Mouse (Mus musculus): Measurements from ENCODE around the gene Kif2a. TPM values are rescaled to one million over a fixed set of nuclear protein-coding genes. Genes with fewer than 3 reads are reported as not detected.

Kif2a gene
- polyA plus RNA-seq (2012; fragmentation: generic; extraction: Trizol), result 21.7 TPM
- long read RNA-seq, experiment 1, full-length matches to known transcripts, result 1 of 10 reads
- long read RNA-seq, experiment 1, partial matches to known transcripts, result 5 of 10 reads
- long read RNA-seq, experiment 1, other reads (novel, unspliced or antisense), result 4 of 10 reads
- long read RNA-seq, experiment 2, full-length matches to known transcripts, result 9 of 34 reads
- long read RNA-seq, experiment 2, partial matches to known transcripts, result 8 of 34 reads
- long read RNA-seq, experiment 2, other reads (novel, unspliced or antisense), result 17 of 34 reads

DNA sequence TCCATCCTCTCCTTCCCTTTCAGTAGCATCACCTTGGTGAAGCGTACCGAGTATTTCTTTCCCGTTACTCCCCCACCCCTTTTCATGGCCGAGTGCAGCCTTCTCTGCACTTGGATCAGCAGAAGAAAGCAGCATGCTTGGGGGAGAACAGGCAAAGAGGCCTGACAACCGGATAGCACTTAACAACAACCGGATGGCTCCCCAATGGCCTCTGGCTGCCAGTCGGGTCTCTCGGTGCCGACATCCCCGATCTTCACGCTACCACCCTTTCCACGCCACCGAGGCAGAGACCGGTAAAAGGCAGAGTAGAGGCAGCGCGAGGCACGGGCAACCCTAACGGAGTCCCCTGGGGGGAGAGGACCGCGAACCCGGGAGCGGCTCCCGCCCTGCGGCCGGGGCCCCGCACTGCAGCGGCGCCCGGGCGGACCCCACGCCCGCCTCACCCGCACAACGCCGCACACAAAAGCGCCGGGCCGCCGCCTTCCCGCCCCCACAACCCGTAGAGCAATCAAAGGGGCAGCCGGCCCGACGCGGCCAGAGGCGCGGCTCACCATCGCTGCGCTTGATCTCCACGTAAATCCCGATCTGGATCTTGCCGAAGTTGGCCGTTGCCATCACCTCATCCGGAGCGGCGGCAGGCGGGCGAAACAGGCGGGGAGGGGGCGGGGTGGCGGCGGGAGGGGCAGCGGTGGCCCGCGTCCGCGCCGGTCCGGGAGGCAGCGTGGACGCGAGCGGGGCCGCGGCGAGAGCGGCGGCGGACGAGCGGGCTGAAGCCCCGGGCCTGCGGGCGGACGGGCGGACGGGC lies at the start of gene Kif2a:
TSS of gene Kif2a (minus strand) at position 666 of the 805 bp plus-strand sequence.
- peaks cover 50% of the 10 kb centered on the region for H3K79me3 ChIP-seq (ENCODE audit: low read depth)
- TF ChIP-seq MYOD1 (IDR thresholded peaks at IDR 0.05; ENCODE audit: control insufficient read depth, insufficient read length, low read depth), result no peak
- no peak for TF ChIP-seq MYOG (IDR thresholded peaks at IDR 0.05; ENCODE audit: control insufficient read depth, extremely low read depth, insufficient read length)
- no peak for TF ChIP-seq CEBPB (IDR thresholded peaks at IDR 0.05; ENCODE audit: low read depth)
- no peak for TF ChIP-seq CTCF (IDR thresholded peaks at IDR 0.05; ENCODE audit: control insufficient read depth, insufficient read depth, insufficient read length)
- no peak for TF ChIP-seq USF1 (IDR thresholded peaks at IDR 0.05; ENCODE audit: low read depth)
- TF ChIP-seq MAX (IDR thresholded peaks at IDR 0.05), result no peak
- TF ChIP-seq FOSL1 (IDR thresholded peaks at IDR 0.05; ENCODE audit: insufficient read depth, low read length, poor library complexity, severe bottlenecking), result no peak
- peak within 1 kb of the TSS; percentile 98 for H3ac ChIP-seq (ENCODE audit: control insufficient read depth, insufficient read length, low read depth)
- no peaks in the 10 kb centered on the region for H3K27me3 ChIP-seq (ENCODE audit: control insufficient read depth, insufficient read depth, insufficient read length)
- H3K79me2 ChIP-seq (ENCODE audit: control insufficient read depth, insufficient read depth), result peaks cover 54% of the 10 kb centered on the region
- H3K36me3 ChIP-seq (ENCODE audit: control insufficient read depth, insufficient read depth), result peaks cover 9% of the 10 kb centered on the region
- peak within 1 kb of the TSS; percentile 48 for H3K4me3 ChIP-seq (ENCODE audit: insufficient read depth, poor library complexity, severe bottlenecking)

DNA sequence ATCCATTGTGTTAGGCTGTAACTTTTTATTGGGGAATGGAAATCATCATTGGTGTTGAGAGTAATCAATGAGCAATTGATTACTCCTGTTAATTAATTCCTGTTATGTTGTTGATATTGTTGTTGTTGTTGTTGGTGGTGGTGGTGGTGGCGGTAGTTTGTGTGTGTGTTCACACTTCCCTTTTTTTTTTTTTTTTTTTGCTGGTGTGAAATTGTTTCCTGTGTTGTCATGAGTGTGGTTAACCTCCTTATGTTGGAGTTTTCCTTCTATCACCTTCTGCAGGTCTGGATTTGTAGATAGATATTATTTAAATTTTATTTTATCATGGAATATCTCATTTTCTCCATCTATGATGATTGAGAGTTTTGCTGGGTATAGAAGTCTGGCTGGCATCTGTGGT lies 47.1 kb upstream of the Kif2a start:
- no peaks in the 10 kb centered on the region for H3K79me3 ChIP-seq (ENCODE audit: low read depth)
- no peaks in the 10 kb centered on the region for H3K36me3 ChIP-seq (ENCODE audit: control insufficient read depth, insufficient read depth)
- TF ChIP-seq MYOG (IDR thresholded peaks at IDR 0.05; ENCODE audit: control insufficient read depth, extremely low read depth, insufficient read length) (no peak), MAX (IDR thresholded peaks at IDR 0.05) (no peak), MYOD1 (IDR thresholded peaks at IDR 0.05; ENCODE audit: control insufficient read depth, insufficient read length, low read depth) (no peak), CEBPB (IDR thresholded peaks at IDR 0.05; ENCODE audit: low read depth) (no peak), CTCF (IDR thresholded peaks at IDR 0.05; ENCODE audit: control insufficient read depth, insufficient read depth, insufficient read length) (no peak), FOSL1 (IDR thresholded peaks at IDR 0.05; ENCODE audit: insufficient read depth, low read length, poor library complexity, severe bottlenecking) (no peak)
- H3K79me2 ChIP-seq (ENCODE audit: control insufficient read depth, insufficient read depth), result no peaks in the 10 kb centered on the region
- no peak overlapping the region for H3ac ChIP-seq (ENCODE audit: control insufficient read depth, insufficient read length, low read depth)
- H3K27me3 ChIP-seq (ENCODE audit: control insufficient read depth, insufficient read depth, insufficient read length), result no peaks in the 10 kb centered on the region
- H3K4me3 ChIP-seq (ENCODE audit: insufficient read depth, poor library complexity, severe bottlenecking), result no peak overlapping the region

GRCm38 (mm10) chr13:107065098-107065855 lies 43.4 kb upstream of the Kif2a start:
- no peaks in the 10 kb centered on the region for H3K36me3 ChIP-seq (ENCODE audit: control insufficient read depth, insufficient read depth)
- H3K79me2 ChIP-seq (ENCODE audit: control insufficient read depth, insufficient read depth), result no peaks in the 10 kb centered on the region
- H3K4me3 ChIP-seq (ENCODE audit: insufficient read depth, poor library complexity, severe bottlenecking), result no peak overlapping the region
- no peaks in the 10 kb centered on the region for H3K27me3 ChIP-seq (ENCODE audit: control insufficient read depth, insufficient read depth, insufficient read length)
- TF ChIP-seq MYOG (IDR thresholded peaks at IDR 0.05; ENCODE audit: control insufficient read depth, extremely low read depth, insufficient read length), result no peak
- no peak for TF ChIP-seq CTCF (IDR thresholded peaks at IDR 0.05; ENCODE audit: control insufficient read depth, insufficient read depth, insufficient read length)
- TF ChIP-seq MYOD1 (IDR thresholded peaks at IDR 0.05; ENCODE audit: control insufficient read depth, insufficient read length, low read depth), result no peak
- no peak for TF ChIP-seq FOSL1 (IDR thresholded peaks at IDR 0.05; ENCODE audit: insufficient read depth, low read length, poor library complexity, severe bottlenecking)
- TF ChIP-seq USF1 (IDR thresholded peaks at IDR 0.05; ENCODE audit: low read depth), result no peak
- no peak for TF ChIP-seq CEBPB (IDR thresholded peaks at IDR 0.05; ENCODE audit: low read depth)
- TF ChIP-seq MAX (IDR thresholded peaks at IDR 0.05), result no peak
- no peaks in the 10 kb centered on the region for H3K79me3 ChIP-seq (ENCODE audit: low read depth)
- no peak overlapping the region for H3ac ChIP-seq (ENCODE audit: control insufficient read depth, insufficient read length, low read depth)

GRCm38 (mm10) chr13:107064263-107064662 lies 42.3 kb upstream of the Kif2a start:
- H3K36me3 ChIP-seq (ENCODE audit: control insufficient read depth, insufficient read depth), result no peaks in the 10 kb centered on the region
- TF ChIP-seq USF1 (IDR thresholded peaks at IDR 0.05; ENCODE audit: low read depth) (no peak), CTCF (IDR thresholded peaks at IDR 0.05; ENCODE audit: control insufficient read depth, insufficient read depth, insufficient read length) (no peak), MYOG (IDR thresholded peaks at IDR 0.05; ENCODE audit: control insufficient read depth, extremely low read depth, insufficient read length) (no peak), FOSL1 (IDR thresholded peaks at IDR 0.05; ENCODE audit: insufficient read depth, low read length, poor library complexity, severe bottlenecking) (no peak), MAX (IDR thresholded peaks at IDR 0.05) (no peak)
- no peaks in the 10 kb centered on the region for H3K79me2 ChIP-seq (ENCODE audit: control insufficient read depth, insufficient read depth)
- H3K27me3 ChIP-seq (ENCODE audit: control insufficient read depth, insufficient read depth, insufficient read length), result no peaks in the 10 kb centered on the region
- H3ac ChIP-seq (ENCODE audit: control insufficient read depth, insufficient read length, low read depth), result no peak overlapping the region
- no peaks in the 10 kb centered on the region for H3K79me3 ChIP-seq (ENCODE audit: low read depth)
- H3K4me3 ChIP-seq (ENCODE audit: insufficient read depth, poor library complexity, severe bottlenecking), result no peak overlapping the region

GRCm38 (mm10) chr13:107063115-107063807 lies 41.3 kb upstream of the Kif2a start:
- H3K79me3 ChIP-seq (ENCODE audit: low read depth), result no peaks in the 10 kb centered on the region
- H3K36me3 ChIP-seq (ENCODE audit: control insufficient read depth, insufficient read depth), result no peaks in the 10 kb centered on the region
- TF ChIP-seq CTCF (IDR thresholded peaks at IDR 0.05; ENCODE audit: control insufficient read depth, insufficient read depth, insufficient read length) (no peak), MAX (IDR thresholded peaks at IDR 0.05) (no peak), USF1 (IDR thresholded peaks at IDR 0.05; ENCODE audit: low read depth) (no peak), FOSL1 (IDR thresholded peaks at IDR 0.05; ENCODE audit: insufficient read depth, low read length, poor library complexity, severe bottlenecking) (no peak), MYOD1 (IDR thresholded peaks at IDR 0.05; ENCODE audit: control insufficient read depth, insufficient read length, low read depth) (no peak), MYOG (IDR thresholded peaks at IDR 0.05; ENCODE audit: control insufficient read depth, extremely low read depth, insufficient read length) (no peak)
- no peaks in the 10 kb centered on the region for H3K27me3 ChIP-seq (ENCODE audit: control insufficient read depth, insufficient read depth, insufficient read length)
- no peaks in the 10 kb centered on the region for H3K79me2 ChIP-seq (ENCODE audit: control insufficient read depth, insufficient read depth)
- H3K4me3 ChIP-seq (ENCODE audit: insufficient read depth, poor library complexity, severe bottlenecking), result no peak overlapping the region
- H3ac ChIP-seq (ENCODE audit: control insufficient read depth, insufficient read length, low read depth), result no peak overlapping the region

Measured in C2C12 (cell line).